Mouse (Mus musculus) heart, postnatal 10 days (tissue): ENCODE data around the gene Lacc1. TPM values are rescaled to one million over a fixed set of nuclear protein-coding genes. Genes with fewer than 3 reads are reported as not detected.
"Not testable (repeated sequence)": the region's sequence is repeated elsewhere in the genome, so short reads cannot be mapped to it uniquely, and the experiment has no call there.

Experiments used
- DNase-seq, 2 experiments: peaks; one replicate each; pipeline ENCODE4 v3.0.0; 2021
- intact Hi-C: fragments of 180-260 bp; cut with DNase I; formaldehyde crosslinking; loops from one replicate; pipeline ENCODE4 v1.15.1; 2025
- total RNA-seq, 2 experiments: library from RNA; stranded (reverse); gene quantifications; 2 replicates each; pipeline ENCODE4 v1.2.3; 2021

Lacc1 gene
- 1 to 10 TPM; 5.0 to 5.7 TPM for total RNA-seq

DNA sequence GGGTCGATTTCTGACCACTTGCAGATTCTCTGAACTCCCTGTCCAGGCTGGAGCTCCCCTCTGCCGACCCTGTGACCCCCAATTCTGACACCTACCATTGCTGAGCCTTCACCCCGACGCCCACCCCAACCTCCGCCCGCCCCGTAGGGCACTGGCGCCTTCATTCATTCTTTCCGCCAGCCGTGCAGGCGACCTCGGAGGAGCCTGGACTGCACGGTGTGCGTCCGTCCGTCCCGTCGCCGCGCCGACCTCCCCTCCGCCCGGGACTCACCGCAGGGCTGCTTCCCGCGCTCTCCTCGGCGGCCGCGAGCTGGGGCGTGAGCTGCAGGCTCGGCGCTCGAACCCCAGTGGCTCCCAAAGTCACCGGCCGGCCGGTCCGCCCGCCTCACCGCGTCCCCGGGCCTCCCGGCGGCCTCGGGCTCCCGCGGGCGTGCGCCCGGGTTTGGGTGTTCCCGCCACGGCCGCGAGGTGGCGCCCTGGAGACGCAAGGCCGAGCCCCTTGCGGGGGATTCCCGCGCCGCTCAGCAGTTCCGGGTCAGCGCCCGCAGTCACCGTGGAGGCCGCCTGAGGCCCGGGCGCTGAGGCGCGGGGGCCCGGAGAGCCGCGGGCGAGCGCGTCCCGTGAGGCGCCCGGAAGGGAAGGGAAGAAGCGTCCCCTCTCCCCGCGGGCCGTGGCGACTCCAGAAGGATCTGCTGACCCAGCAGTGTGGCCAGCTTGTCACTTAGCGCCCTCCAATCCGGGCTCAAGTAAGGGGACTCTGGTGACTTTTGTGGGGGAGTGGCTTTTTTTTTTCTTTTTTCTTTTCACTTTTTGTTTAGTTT lies at the start of gene Lacc1, which contains the start of gene Ccdc122:
TSS of gene Lacc1 (minus strand) at position 679 of the 821 bp plus-strand sequence.
TSS of gene Ccdc122 (plus strand) at position 547 of the 821 bp plus-strand sequence.
- intact Hi-C loops = no loop called here
- DNase-seq = peak; percentile 86 to 89

DNA sequence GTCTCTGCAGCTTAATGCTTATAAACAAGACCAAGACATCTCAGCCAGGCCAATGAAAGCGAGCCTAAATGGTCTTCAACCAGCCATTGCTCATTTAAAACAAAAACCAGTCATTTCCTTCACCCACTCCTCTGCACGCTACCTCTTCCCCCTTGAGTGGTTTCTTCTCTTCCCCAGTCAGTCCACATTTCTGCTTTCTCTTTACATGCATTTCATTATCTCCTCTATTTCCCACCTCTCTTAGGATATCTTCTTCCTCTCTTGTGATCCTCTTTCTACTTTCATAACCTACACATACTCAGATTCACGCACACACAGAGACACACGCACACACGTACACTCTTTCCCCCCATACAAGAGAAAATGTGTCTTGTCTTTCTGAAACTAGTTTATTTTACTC lies 44.5 kb upstream of the Lacc1 start:
- no peak for DNase-seq
- intact Hi-C loops = no loop called here

DNA sequence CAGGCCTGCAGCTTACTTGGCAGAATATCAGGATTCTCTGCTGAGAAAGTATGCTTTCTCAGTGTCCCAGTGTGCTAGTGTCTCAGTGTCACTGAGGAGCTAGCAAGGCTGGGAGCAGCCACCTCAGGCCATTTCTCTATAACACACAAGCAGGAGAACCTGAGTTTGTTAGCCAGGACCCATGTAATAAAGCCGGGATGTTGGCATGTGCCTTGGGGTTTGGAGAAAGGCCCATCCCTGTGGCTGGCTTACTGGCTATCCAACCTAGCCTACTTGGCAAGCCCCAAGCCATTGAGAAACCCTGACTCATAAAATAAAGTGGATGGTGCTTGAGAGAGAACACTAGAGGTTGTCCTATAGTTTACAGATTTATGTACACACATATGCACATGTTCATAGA lies 32.7 kb upstream of the Lacc1 start:
- intact Hi-C loops = no loop called here
- DNase-seq = peak; percentile 4 to 6

DNA sequence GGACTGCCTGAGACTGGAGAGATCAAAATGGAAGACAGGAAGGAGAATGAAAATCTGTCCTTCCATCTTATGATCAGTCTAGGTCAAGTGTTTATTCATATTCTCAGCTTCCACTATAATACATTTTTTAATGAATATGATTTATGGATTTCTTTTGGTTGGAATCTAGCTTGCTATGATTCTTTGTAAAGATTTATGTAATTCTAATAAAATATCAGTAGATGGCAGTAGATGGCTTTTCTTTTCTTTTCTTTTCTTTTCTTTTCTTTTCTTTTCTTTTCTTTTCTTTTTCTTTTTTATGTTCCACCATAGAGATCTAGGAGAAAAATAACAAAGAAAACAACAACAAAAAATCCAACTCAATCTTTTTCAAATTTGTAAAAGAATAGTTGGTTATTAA lies 16.6 kb upstream of the Lacc1 start:
- DNase-seq = no peak
- intact Hi-C loops = loop anchor here (5.0 kb wide), 2 partner anchors 89 to 874 kb away; no protein-coding TSS in a partner anchor

DNA sequence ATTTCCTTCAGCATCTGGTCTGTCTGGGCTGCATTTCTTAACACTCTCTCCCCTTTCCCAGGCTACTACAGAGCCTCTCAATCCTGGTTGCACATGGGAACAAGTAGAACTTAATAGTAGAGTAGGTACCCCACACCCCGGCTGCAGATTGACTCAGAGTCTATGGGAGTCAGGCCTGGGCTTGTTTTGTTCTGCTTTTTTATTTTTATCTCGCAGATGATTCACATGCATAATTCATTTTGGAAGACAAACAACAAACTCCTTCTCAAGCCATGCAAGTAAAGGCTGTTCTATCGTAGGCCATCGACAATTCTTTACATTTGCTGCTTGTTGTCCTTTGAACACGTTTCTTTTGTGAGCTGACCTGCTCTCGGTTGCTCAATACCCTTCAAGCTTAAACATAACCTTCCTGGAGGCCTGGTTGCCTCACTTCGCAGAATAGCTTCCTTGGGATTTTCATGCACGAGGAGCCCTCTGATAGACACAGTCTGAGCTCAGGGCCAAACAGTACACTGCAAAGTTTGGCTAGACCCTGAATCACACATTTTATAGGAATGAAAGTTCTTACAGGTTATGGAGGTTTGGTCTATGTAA lies 1.2 kb upstream of the Lacc1 start:
- no peak for DNase-seq

DNA sequence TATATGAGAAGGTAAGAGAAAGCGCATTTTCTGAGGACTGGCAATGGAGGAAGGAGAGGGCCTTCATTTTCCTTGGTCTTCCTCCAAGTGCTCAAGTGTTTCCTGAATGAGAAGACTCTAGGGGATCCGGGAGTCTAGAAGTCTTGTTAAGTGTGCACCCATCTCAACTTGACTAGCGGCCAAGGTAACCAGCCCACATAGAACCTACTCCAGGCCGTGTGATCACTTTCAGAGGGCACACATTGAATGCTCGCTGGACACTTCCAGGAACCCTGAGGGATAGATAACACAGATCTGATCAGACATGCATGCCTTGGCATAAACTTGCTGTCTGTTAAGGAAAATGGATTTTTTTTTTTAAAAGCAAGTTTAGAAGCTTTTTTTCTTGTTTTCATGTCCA lies 626 bp upstream of the Lacc1 start:
- intact Hi-C loops = no loop called here
- DNase-seq = peak in 1 of 2 experiments; percentile 14

More for the DNA sequence above, 1.2 kb upstream of the Lacc1 start:
- intact Hi-C loops = no loop called here

DNA sequence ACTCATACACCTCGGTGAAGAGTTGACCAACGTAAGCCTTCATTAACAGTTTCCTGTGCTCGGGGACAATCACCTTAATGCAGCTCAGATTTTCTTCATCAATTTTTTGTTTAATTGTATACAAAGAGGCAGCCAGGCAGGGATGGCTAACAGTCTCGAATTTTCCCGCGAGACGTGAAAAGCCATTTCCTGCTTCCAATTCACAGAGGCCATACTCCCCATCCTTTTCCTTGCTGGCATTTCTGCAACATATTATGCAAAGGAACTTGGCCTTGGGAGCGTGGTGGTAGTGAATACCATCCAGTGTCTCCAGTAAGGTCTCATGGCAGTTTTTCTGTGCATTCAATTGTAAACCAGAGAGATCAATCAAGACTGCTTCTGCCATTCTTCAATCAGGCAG lies 1.7 kb downstream of the Lacc1 start:
- intact Hi-C loops = no loop called here
- no peak for DNase-seq

DNA sequence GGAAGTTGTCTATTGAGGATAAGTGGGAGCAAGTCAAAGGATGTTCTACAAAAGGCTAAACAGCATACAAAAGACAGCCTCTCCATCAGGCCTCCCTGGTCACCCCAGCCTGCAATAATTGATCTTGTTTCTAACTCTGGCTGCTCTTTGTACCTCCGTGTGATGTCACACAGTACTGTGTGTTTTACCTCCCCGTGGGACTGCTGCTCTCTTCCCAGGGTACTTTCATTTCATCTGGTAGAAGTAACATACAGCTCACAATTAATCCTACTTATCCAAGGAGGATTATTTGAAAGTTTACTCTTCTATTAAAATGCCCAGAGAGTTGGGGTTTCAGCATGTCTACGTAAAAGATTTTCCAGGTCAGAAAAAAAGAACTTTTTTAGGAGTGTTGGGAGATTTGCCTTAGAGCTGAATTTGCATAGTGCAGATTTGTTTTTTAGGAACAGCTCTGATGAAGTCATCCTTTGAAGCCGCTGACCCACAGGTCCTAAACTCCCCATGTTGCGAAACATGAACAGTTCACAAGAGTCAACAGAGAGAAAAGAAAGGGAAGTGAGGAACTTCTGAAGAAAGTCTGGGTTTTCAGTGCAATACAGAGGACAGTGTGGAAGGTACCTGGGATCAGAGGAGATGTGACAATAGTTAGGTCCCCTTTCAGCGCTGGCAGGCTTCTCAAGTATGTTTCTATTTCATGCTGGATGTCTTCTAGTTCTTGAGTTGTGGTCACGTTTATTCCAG lies 2.4 kb downstream of the Lacc1 start:
- intact Hi-C loops = no loop called here
- DNase-seq = peak in 1 of 2 experiments; percentile 21

DNA sequence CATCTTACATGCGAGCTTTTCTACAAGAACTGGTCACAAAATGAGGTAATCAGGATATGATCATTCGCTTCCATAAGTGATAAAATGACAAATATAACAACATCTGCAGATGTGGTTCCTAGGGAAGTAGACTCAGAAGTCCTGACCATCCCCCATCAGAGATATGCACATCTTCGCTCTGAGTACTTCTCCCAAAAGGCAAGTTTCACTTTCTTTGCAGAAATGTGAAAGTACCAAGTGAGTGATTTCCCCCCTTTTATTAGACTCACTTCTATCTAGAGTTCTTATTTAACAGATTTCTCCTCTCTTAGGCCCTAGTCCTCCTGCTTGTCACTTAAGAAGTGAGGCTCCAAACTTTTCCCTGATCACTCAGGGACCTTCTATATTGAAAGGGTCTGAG lies 3.3 kb downstream of the Lacc1 start:
- intact Hi-C loops = no loop called here
- DNase-seq = no peak

DNA sequence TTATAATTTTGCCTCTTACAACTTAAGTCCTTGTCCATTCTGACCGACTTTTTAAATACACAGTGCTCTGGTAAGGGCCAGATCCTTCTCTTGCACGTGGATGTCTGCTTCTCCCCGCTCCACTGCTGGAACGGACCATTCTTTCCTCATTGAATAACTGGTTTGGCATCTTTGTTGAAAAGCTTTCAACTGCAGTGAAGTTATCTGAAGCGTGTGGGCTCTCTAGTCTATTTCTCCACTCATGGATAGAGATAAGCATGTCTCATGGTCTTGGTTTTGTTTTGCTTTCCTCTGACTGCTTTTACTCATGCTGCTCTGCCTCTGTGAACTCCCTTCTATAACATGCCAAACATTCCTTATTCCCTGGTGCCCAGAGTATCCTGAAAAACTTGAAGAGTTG lies 4.3 kb downstream of the Lacc1 start:
- DNase-seq = peak in 1 of 2 experiments; percentile 26
- intact Hi-C loops = no loop called here

DNA sequence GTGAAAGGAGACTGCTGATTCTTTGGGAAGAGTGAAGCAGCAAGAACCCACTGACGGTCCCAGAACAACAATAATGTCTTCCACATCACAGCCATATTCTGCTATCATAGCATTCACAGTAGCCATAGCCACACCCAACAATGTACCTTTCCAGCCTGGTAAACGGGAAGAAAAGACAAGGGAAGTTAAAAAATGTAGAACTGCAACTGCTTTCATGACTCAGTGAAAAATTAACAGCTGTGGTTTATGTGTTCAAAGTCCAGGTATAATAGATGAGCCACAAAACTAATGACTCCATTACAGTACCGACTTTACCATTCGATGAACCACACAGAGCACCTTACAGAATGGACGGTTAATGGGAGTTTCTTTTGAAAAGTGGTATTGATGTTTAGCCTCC lies 5.9 kb downstream of the Lacc1 start:
- intact Hi-C loops = no loop called here
- DNase-seq = no peak

DNA sequence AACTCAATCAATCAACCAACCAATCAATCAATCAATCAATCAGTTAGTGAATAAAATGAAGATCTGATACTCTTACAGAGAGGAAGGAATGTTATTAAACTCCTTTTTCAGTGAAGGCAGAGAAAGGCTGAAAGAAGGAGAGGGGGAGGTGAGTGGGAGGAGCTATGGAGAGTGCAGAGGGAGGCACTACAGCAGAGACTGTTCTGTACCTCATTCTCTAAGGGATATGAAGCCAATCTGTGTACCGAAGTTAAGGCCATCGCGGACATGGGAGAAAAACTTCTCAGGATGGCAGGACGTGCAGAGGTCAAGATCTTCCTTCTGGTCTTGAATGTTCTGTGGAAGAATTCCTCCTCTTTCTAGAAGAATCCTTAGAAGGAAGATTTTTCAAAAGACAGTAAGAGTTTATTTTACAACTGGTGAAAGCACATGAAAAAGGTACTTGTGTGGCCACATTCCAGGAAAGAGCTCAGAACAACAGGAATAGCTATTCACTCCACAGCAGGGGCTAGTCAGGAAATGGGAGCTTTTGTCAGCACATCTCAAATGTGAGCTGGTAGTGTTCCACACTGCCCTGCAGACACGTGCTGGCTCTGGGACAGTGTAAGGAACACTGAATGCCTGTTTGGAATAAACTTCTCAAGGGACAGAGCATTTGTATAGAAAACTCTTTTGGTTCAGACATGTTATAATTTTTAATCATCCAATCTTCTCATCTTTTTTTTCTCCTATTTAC lies 7.2 kb downstream of the Lacc1 start:
- intact Hi-C loops = no loop called here
- DNase-seq = no peak

DNA sequence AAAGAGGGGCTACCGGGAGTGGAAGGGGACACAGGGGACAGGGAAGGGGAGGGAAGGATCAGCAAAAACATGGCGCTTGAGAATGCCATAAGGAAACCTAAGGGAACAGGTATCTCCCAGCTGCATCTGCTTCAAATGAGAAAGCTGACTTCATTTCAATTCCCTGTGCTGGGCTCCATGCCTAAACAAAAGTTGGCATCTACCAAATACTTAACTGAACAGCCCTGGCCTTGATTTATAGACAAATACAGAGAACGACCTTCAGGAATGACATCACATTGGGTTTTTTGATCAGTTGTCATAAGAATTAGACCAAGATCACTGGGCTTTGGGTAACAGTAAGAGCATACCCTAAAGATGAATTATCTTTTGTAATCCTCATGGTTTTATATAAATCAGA lies 12.2 kb downstream of the Lacc1 start:
- no peak for DNase-seq
- intact Hi-C loops = no loop called here

DNA sequence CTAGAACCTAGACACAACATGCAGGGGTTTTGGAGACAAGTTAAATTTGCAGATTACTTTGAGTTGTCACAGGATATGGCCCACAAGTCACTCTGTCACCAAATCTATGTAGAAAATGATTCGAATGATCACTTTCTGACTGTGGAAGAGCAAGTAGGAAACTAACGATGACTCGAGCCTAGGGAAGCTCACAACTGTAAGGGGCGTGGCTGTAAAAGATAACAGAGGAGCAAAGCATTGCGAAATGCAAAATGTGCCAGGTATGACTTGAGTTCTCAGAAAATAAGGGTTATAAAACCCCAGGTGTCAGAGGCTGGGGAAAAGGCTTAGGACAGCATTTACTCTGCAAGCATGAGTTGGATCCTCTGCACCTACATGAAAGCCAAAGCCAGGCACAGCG lies 19.5 kb downstream of the Lacc1 start:
- DNase-seq = no peak
- intact Hi-C loops = loop anchor here (10.0 kb wide), 1 partner anchor 862 kb away; no protein-coding TSS in a partner anchor

DNA sequence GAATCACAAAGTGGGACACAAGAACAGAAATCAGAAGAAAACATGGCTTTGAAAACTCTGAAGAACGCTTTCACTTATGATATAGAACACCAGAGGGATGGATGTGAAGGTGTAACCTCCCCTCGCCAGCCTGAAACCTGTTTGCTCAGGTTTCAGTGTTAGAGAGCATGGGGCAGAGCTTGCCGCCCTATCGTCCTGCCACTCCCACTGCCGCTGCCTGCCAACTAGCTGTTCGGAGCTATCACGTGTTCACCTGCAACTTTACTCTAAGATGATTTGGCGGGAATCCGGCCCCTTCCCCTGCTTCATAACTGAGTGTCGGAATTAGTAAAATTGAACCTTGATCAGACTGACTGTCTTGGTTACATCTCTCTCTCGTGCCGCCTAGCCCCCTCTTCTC lies 19.9 kb downstream of the Lacc1 start:
- intact Hi-C loops = loop anchor here (10.0 kb wide), 1 partner anchor 862 kb away; no protein-coding TSS in a partner anchor
- not testable (repeated sequence) for DNase-seq

DNA sequence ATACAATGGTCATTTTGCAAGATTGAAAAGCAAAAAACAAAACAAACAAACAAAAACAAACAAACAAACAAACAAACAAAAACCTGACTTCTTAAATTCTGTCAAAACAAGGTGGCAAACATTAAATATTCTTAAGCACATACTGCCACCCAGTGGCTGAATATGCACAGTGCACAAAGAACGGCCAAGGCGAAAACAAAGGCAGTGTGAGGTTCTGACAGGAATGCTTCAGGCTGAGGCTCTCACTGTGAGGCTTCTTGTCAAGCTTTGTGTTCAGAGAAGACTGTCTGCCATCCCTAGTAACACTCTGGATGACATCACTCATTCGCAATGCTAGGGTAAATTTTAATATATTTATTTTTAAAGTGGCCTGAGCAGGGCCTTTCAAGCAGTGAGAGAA lies 24.9 kb downstream of the Lacc1 start:
- intact Hi-C loops = loop anchor here (1.0 to 10.0 kb wide), 3 partner anchors 533 to 890 kb away; no protein-coding TSS in a partner anchor
- peak; percentile 71 to 83 for DNase-seq

DNA sequence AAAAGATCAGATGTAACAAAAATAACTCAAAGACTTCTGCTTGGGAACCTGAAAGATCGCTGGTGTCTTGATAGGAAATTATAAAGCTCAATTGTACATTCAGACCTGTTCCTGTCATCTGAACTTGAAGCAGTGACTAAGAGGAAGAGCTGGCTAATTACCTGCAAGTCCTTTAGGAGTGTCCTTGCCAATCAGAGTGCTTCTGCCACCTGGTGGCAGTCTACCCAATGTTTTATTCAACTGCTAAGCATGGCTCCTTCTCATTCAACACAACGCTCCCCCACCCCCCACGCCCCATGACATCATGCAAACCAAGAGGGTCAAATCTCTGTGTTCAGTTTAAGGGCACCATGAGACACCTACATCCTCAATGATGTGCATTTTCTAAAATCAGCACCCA lies 28.5 kb downstream of the Lacc1 start:
- DNase-seq = peak; percentile 82 to 87
- intact Hi-C loops = loop anchor here (1.0 to 10.0 kb wide), 4 partner anchors 56 to 505 kb away; no protein-coding TSS in a partner anchor

DNA sequence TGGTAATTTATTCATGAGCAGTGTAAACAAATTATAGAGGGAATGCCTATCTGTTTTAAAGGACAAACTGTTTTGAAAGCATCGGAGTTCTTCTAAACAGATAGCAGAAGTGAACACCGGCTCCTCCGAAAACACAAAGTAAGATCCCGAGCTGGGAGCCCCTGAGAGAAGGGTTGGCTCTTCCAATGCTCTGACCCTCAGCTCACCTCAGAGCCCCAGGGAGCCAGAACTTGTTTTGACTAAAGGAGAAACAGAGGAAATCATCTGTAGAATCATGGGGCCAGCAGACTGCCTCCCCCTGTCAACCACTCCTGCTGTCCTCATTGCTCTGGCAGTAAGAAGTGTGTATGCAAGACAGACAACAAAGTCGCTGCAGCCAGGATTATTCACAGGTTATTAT lies 31.1 kb downstream of the Lacc1 start:
- intact Hi-C loops = loop anchor here (5.0 to 10.0 kb wide), 2 partner anchors 53 to 241 kb away; no protein-coding TSS in a partner anchor

DNA sequence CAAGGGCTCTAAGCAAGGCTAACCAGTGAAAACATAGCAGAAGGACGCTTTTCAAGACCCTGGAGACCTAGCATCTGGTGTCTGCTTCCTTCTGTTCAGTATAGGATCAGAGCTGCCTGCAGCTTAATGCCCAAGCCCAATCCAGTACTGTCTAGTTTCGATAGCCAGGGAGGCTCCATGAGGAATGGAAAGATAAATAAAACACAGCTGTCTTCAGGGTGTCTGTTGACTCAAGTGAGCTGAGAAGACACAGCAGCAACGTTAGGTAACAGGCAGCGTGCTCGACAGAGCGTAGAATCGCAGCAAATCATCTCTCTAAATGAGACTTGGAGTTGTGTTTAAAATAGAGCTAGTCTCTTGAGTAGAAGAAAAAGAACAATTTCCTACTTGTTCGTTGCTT lies 32.0 kb downstream of the Lacc1 start:
- no peak for DNase-seq
- intact Hi-C loops = loop anchor here (5.0 to 10.0 kb wide), 2 partner anchors 52 to 240 kb away; no protein-coding TSS in a partner anchor

More for the DNA sequence above, 31.1 kb downstream of the Lacc1 start:
- DNase-seq = no peak

DNA sequence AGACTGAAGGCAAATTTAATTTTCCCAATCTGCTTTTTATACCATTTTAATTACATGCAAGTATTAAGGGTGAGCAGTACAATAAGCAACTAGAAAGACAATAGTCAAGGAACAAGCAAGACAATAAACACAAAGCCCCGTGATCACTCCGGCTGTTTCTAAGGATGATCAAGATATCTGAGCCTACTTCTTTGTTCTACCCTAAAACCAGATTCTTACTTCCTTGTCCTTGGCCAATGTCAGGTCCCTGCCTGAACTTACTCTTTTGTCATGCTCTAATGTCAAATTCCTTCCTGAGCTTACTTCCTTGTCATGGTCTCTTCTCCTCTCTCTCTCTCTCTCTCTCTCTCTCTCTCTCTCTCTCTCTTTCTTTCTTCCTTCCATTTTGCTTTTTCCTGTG lies 46.4 kb downstream of the Lacc1 start:
- intact Hi-C loops, DNase-seq: not testable (repeated sequence)
